Mouse (Mus musculus): ENCODE measurements at regions not wholly inside any gene's neighbourhood (a gene's known extent, or its start where the extent isn't known, plus 50 kb on each side); places are given as distances from the start of the nearest gene placed in this dataset.
A peak's percentile ranks its signal among the peaks of the same experiment; 100 is the strongest.

DNA sequence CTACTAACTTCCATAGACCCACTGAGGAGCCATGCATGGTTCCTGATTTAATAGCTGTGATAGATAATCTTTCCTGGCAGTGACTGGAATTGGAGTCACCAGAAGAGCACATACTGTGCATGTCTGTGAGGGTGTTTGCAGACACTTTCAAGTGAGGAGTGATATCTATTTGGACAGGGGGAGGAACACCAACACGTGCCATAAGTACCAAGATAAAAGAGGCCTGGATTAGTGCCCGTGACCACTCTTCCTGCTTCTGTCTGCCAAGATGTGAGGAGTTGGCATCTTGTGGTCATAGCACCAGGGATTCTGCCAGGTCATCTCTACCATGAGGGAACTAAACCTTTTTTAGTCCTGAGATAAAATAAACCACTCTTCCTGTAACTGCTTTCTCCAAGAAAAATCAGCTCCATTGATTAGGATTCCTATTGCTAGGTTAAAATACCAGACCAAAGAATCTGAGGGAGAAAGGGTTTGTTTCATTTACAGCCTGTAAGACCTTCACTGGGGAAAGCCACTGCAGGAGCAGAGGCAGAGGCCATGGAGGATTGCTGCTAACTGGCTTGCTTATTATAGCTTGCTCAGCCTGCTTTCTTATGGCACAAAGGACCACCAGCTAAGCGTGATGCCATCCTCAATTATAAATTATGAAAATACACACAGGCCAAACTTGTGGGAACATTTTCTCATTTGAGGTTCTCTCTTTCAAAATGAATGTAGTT lies 173.7 kb upstream of the Arhgap42 start:
- TF ChIP-seq TBP (IDR thresholded peaks at IDR 0.05; ENCODE audit: low read depth, low read length) = no peak
- TF ChIP-seq EP300 (IDR thresholded peaks at IDR 0.05; ENCODE audit: low read depth in 1 of 2, low read length in 2 of 2) = peak; percentile 26 to 42; a peak in 1 of 4 replicates
- no peak for TF ChIP-seq CTCF (IDR thresholded peaks at IDR 0.05 in 2 of 3, conservative IDR thresholded peaks at IDR 0.05 in 1 of 3; ENCODE audit: control insufficient read depth in 1 of 3, insufficient read depth in 1 of 3, low read depth in 2 of 3, low read length in 3 of 3, poor library complexity in 1 of 3, severe bottlenecking in 1 of 3)
- TF ChIP-seq HCFC1 (IDR thresholded peaks at IDR 0.05; ENCODE audit: low read depth, low read length) = no peak
- TF ChIP-seq E2F4 (IDR thresholded peaks at IDR 0.05; ENCODE audit: borderline replicate concordance, low read depth, low read length) = no peak
- no peak for TF ChIP-seq KAT2A (conservative IDR thresholded peaks at IDR 0.05; ENCODE audit: low read depth, low read length)
- TF ChIP-seq NELFE (IDR thresholded peaks at IDR 0.05; ENCODE audit: low read depth, low read length) = no peak
- TF ChIP-seq ZC3H11A (IDR thresholded peaks at IDR 0.05; ENCODE audit: low read depth, low read length) = no peak
